Mouse (Mus musculus): Measurements from ENCODE around the gene Ear1.
"Not testable (repeated sequence)": the region's sequence is repeated elsewhere in the genome, so short reads cannot be mapped to it uniquely, and the experiment has no call there.

DNA sequence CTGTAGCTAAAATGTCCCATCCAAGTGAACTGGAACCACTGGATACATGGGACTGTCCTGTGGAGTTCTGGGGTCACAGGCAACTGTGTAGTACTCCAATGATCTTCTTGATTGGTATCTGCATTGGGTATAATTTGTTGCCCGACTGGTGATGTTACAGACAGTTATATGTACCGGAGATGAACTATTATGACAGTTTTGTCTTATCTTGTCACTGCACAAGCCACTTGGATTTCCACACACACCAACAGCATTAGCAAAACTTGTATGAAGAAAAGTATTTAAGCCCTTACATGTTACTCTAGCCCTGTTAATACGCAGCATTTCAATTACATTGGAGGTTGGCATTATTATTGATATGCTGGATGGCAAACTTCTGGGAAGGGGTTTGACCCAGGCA lies 455 bp downstream of the Ear1 start:
- TF ChIP-seq CTCF, EP300 (IDR thresholded peaks at IDR 0.05; ENCODE audit: low read depth): not testable (repeated sequence)

All from heart, postnatal 0 days (tissue).